Mouse (Mus musculus) 3134 (cell line): Measurements from ENCODE around the gene Fhl4.
A peak's percentile ranks its signal among the peaks of the same experiment; 100 is the strongest.

Experiments used
- DNase-seq: peaks from one replicate; pipeline ENCODE4 v3.0.0-alpha.2; 2011; ENCODE audit warnings: low spot score; ENCODE audit not compliant: insufficient read length; ENCODE audit errors: extremely low read depth

Gene Fhl4

DNA sequence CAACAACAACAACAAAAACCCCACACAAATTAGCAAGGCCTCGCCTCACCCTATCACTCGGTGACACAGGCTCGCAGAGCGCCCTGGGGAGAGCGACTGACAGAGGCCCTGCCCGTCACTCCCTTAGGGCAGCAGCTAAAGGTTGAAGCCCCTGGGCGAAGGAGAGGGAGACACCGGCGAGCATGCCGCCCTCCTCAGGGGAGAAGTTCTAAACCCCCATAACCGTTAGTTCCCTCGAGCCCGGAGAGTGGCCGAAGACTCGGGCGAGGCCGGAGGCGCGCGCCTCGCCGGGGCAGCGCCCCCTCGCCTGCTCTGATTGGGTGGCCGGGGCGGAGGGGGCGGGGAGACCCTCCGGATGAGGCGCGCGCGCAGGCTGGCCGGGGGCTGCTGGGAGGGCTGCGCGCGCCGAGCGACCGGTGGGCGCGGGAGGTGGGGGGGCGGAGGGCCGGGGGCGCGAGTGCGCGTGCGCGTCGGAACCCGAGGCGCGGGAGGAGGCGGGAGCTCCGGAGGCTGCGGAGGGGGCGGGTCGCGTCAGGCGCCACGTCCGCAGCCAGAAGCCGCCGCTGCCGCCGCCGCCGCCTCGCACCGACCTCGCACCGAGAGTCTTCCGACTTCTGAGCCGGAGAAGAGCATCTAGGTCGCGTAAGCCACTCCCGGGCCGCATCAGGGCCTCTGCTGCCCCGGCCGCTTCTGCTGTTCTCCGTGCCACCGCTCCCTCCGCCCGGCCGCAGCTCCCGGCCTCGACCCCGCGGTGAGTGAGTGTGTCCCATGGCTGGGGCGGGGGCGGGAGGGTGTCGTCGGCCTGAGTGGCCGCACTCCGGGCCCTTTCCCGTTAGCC is at the start of gene Fhl4, which contains the start of gene Tmem263:
Gene Fhl4 (minus strand): TSS at position 249 of the 838 bp plus-strand sequence.
Gene Tmem263 (plus strand): TSS at position 381 of the 838 bp plus-strand sequence.
- peak; percentile 87 for DNase-seq

DNA sequence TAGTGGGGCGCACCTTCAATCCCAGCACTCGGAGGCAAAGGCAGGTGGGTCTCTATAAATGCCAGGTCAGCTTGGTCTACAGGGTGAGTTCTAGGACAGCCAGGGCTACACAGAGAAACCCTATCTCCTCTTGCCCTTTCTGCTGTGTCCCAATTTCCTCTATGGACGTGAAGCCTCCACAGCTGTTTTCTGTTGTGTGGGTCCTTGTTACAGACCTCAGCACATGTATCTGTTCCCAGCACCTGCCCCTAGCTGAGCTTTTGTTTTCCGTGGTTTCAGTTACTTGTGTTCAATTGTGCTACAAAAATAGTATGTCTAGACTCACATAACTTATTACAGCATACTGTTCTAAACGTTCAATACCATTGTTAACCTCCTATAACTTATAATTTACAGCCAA is 46.9 kb upstream of the Fhl4 start:
- DNase-seq = no peak

DNA sequence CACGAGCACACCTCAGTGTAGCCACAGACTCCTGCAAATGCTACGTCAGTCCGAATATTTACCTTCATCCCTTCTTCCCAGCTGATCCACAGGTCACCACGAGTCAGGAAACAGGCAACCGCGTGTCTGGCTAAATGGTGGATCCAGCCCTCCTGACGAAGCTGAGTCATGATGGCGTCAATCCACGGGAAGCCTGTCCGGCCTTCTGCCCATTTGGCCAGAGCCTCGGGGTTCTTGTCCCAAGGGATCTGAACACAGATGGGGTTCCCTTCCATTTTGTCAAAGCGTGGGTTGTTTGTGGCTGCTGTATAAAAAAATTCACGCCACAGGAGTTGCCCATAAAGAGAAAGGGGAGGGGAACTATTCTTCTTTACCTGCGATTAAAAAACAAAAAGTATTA is 44.0 kb upstream of the Fhl4 start:
- DNase-seq = peak; percentile 29

DNA sequence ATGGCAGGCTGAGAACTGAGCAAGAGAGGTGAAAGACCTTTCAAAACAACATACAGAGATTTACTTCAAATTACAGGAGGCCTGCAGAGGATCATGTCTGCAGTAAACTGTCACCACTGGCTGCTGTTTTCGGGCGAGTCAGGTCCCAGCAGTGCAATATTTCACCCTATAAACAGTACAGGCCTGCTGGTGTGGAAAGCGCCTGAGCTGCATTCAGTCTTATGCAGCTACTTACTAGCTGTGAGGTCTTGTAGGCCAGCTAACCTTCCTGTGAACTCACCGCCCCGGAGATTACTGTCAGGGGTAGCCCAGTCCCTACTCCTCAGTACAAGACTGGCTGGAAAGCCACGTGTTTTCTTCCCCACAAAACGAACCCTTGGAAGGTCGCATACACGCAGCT is 39.2 kb upstream of the Fhl4 start:
- no peak for DNase-seq

DNA sequence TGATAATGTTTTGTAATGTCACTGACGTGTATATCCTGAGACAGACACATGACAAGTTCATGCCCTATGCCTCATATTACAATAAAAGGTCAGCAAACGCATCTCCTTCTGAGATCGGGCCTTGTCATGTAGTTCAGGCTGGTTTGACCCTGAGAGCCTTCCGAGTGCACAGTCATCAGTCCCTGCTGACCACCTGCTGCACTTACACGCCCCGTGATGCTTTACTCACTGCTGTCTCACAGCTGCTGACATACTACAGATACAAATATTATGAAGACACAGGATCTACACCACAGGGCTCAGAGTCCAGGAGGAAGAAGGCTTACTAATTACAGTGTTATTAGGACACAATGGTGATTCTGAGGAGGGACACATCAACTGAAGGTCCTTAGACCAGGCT is 34.3 kb upstream of the Fhl4 start:
- DNase-seq = no peak

DNA sequence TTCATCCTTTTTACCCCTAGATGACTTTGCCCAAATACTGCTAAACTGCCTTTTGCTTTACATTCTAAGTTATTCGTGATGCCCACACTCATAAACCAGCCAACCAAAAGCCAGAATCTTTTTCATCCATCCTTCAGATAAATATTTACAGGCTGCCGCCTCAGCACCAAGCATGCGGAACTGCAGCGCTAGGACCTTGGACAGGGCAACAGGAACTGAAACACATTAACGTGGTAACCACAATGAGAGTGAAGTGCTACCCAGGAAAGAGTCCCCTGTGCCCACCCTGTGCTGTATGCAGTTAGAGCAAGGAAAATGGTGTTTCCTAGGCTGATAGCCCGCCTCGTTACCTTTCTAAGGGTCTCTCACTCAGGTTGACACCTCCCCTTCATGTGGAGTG is 26.2 kb upstream of the Fhl4 start:
- no peak for DNase-seq

DNA sequence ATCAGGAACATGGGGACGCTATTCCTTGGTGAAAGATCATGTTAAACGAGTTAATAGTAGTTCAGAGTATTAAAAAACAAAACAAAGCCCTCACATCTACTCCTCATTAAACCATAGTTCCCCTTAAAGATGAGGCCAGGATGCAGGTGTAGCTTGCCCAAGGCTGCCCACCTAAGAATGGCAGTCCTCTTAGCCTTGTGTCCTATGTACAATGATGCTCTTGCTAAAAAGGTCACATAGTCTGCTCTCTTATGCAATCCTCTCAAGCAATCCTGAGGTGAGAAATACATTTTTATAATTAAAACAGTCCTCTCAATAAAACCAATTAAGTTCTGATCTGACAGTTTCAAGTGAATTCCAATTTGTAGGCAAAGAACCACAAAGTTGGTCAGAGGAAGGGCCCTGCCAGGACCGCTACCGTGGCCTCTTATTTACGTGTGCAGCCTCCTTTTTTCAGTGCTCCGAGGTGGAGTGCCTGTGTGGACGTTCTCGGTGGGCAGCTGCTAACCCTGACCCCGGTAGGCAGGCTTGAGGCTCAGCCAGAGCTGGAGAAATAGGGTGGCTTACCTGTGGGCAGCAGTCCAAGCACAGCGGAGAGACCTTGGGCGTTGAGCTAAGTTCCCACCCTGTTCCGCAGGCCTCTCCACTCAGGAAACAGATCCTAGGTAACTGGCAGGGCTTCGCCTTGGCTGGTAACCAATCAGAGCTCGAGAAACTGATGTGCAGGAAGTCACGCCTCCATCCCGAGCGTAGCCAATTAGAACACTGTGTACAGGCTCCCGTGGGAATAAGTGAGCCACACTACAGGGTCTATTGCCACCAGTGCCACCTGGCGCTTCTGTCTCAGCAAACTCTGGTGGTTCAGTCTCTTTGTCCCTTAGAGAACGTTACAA is 25.3 kb upstream of the Fhl4 start, which contains the start of gene Mterf2:
Gene Mterf2 (minus strand): TSS at position 633 of the 893 bp plus-strand sequence.
- peak; percentile 85 for DNase-seq

DNA sequence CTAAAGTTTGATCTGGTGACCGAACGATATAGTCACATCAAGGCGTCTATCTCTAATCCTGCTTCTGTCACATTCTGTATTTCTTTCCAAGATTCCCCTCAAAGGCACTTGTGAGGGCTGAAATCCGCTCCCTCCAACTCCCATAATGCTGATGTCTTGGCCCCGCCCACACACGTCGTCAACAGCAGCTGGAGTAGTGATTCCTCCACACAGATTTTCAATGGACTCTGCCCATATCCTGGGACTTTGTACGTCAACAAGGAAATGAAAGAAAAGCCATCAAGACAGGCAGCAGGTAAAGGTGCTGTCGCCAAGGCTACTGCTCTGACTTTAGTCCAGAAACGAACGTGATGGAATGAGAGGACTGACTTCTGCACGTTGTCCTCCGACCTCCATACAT is 22.9 kb upstream of the Fhl4 start:
- DNase-seq = no peak

DNA sequence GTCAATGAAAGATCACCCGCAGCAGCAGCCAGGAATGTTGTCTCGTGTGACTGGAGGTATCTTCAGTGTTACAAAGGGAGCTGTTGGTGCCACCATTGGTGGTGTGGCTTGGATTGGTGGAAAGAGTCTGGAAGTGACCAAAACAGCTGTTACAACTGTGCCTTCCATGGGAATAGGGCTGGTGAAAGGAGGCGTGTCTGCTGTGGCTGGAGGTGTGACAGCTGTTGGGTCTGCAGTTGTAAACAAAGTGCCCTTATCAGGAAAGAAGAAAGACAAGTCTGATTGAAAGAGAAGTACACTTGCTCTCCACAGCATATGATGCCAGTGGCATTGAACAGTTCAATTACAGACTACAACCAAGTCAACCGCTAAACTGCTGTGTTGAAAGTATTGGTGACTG is 12.1 kb upstream of the Fhl4 start:
- no peak for DNase-seq

DNA sequence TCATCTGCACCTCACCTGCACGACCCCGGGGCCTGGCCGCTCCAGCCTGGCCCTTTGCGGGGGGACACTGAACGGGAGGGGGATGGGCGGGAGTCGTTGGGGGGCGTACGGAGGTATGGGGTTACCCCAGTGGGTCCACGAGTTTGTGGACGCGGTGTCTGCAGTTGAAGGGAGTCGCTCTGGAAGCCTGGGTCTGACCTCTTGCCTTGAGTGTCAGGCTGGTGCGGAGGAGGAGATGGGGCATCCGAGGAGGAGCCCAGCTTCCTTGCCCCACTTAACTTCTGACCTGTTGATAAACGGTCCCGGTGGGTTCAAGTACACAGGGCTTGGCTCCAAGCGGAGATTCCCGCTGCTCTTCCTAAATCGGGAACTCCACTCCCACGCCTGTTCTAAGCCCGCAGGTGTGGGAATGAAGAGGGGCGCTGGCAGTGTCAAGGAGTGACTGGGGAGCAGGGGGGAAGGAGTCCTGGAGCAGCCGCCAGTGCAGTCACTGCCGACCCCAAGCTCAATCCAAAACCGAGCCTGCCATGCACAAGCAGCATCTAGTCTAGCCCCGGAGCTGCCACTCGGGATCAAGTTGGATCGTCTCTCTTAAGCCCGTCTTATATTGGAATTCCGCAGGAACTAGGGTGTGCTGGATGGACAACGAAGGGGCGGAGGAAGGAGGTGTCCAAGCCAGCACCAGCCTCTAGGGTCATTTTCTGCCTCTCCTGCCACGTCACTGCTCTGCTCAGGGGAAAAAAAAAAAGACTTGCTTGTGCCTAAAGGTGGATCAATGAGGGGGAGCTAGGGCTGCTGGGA is 990 bp upstream of the Fhl4 start:
- peak; percentile 76 for DNase-seq

DNA sequence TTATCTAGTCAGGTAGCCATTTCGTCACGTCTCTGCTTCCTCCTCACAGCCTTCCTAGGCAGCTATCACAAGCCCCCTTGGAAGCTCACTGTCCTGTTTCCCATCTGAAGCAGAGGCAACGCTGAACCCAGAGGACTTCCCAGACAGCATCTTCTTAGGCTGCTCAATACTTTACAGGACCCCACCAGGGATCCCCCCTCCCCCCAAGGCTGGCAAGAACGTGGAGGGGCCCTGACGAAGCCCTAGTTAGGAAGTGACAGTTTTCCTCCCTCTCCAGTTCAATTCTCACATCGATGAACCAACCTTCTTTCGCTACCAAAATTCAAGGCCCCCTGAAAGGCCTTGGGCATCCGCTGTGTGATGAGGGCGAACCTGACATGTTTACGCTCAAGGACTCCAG is 454 bp downstream of the Fhl4 start:
- no peak for DNase-seq

DNA sequence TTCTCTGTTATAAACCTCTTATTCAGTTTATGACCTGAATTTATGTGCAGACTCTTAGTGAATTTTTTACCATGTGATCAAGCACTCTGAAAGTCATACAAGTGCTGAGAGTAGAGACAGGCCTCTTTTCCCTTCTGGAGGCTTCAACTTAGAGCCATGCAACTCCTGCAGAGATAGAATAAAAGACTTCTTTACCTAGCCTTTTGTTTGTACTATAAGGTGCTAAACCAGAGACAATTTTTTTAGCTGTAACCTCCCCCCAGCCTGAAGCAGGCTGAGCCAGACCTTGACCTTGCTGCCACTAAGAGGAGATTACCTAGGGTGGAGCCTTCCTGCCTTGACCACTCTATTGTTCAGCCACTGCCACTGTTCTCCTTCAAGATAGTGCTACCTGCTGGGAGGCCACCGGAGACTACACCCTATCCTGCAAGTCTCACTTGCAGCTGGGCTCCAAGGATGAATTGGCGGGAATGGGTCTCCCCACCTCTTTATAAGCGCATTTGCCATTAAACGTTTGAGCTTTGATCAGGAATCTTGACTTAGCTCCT is 30.6 kb downstream of the Fhl4 start:
- no peak for DNase-seq

DNA sequence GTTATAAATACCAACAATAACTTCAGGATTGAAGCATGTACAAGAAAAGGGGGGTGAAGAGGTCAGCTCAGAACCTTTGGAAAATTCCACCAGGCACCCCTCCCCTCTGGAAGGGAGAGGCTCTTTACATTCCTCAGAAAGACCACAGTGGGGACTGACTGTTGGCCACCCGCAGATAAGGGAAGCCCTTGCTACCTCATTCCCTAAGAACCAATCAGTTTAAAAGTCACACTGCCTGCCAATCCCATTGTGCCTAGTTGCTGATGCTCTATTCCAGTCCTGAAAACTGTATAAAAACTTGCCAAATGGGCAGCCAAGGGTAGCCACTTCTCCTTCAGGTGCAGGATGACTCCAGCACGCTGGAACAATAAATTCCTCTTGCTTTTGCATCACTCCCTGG is 47.4 kb downstream of the Fhl4 start:
- no peak for DNase-seq

DNA sequence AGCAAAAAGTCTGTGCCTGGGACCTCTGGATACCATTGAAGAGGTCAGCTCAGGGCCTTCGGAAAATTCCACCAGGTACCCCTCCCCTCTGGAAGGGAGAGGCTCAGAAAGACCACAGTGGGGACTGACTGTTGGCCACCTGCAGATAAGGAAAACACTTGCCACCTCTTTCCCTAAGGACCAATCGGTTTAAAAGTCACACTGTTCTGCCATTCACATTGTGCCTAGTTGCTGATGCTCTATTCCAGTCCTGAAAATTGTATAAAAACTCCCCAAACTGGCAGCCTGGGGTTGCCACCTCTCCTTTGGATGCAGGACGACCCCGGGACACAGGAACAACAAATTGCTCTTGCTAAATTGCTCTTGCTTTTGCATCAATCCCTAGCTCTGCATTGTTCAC is 49.8 kb downstream of the Fhl4 start:
- DNase-seq = no peak

DNA sequence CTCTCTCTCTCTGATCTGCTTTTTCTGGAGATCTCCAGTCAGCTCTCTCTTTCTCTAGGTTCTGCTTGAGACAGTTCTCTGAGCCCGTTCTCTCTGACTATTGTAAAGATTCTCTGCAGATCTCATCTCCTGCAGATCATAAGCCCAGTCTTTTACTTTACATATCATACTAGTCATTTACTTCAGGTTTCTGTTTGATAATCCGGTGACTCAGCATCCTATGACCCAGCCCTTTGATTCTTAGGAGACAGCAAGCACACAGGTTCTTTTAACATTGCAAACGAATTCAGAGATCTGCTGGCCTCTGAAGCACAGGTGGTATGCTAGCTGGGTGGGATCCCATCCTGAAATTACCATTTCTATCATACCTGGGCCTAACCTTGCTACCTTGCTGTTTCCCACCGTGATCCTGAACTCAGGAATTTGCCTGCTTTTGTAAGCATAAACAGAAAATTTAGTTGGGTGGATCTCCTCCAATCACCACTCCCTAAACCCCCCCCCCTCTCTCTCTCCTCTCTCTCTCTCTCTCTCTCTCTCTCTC is 51.6 kb downstream of the Fhl4 start:
- no peak for DNase-seq

DNA sequence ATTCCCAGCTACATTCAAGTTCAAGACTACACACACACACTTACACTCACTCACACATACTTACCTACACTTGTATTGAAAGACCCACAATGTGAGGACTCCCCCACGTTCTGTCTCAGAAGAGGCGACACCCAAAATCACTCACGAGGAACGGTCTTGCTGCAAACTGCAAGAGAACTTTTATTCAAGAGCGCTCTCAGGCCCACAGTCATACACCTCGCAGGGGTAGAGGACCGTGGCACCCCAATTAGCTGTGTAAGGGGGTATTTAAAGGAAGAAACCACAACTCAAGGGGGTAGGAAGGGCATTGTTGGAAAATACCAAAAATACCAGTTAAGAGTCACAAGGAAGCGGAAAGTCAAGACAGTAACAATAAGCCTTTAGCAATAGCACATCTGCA is 54.3 kb downstream of the Fhl4 start:
- no peak for DNase-seq

DNA sequence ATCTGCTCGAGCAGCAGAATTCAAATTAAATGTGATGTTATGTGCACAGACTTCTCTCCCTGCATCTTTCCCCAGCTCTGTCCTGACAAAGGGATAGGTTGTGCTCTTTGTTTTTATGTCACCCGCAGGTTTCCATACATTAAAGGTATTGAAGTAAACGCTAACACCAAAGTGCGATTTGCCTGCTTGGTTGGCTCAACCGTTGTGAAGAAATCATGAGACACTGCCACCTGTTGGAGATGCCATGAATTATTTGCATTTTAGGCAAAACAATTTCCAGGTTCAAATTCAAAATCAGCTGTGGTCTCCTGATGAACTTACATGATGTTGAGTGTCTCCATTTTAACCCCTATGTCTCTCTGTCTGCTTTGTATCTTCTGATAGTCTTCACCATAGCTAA is 55.7 kb downstream of the Fhl4 start:
- no peak for DNase-seq
